Mouse (Mus musculus): ENCODE results near the gene Ptprr.

- TF ChIP-seq CTCF (IDR thresholded peaks at IDR 0.05; ENCODE audit: control insufficient read depth, insufficient read depth, low read length) = no peak
- no peak for TF ChIP-seq POLR2A (IDR thresholded peaks at IDR 0.05; ENCODE audit: borderline replicate concordance, control insufficient read depth, low read depth, low read length)
These were observed 174.3 kb downstream of the Ptprr start for GRCm38 (mm10) chr10:116192293-116192692.
